Mouse (Mus musculus): ENCODE data around the gene Rdh19. TPM values are rescaled to one million over a fixed set of nuclear protein-coding genes. Genes with fewer than 3 reads are reported as not detected.
A peak's percentile ranks its signal among the peaks of the same experiment; 100 is the strongest.
"Not testable (repeated sequence)": the region's sequence is repeated elsewhere in the genome, so short reads cannot be mapped to it uniquely, and the experiment has no call there.

The Rdh19 gene
- total RNA-seq, 2 experiments from 2014 or later, result not detected

GRCm38 (mm10) chr10:127878262-127879057, 28.7 kb downstream of the Rdh19 start:
- DNase-seq, result no peak
- intact Hi-C loops (cut with DNase I), result no loop called here

- no peak for DNase-seq
- intact Hi-C loops (cut with DNase I), result no loop called here
These were observed 29.5 kb downstream of the Rdh19 start for GRCm38 (mm10) chr10:127879155-127879688.

GRCm38 (mm10) chr10:127881041-127881440, 31.3 kb downstream of the Rdh19 start:
- no peak for DNase-seq

GRCm38 (mm10) chr10:127886551-127886950, 36.8 kb downstream of the Rdh19 start:
- intact Hi-C loops (cut with DNase I), result no loop called here
- DNase-seq, result no peak

More at GRCm38 (mm10) chr10:127881041-127881440, 31.3 kb downstream of the Rdh19 start:
- intact Hi-C loops (cut with DNase I), result no loop called here

- intact Hi-C loops (cut with DNase I), result no loop called here
- DNase-seq, result no peak
These were observed 37.2 kb downstream of the Rdh19 start for GRCm38 (mm10) chr10:127886971-127887370.

- intact Hi-C loops (cut with DNase I), result no loop called here
- no peak for DNase-seq
These were observed 38.9 kb downstream of the Rdh19 start, which contains the start of gene Rdh7 for GRCm38 (mm10) chr10:127888605-127889004. Rdh7 (minus strand) TSS chr10:127888817.

- DNase-seq, result no peak
- intact Hi-C loops (cut with DNase I), result no loop called here
These were observed 41.8 kb downstream of the Rdh19 start for GRCm38 (mm10) chr10:127891481-127891880.

GRCm38 (mm10) chr10:127893163-127894022, 43.7 kb downstream of the Rdh19 start:
- intact Hi-C loops (cut with DNase I), result not testable (repeated sequence)

GRCm38 (mm10) chr10:127896705-127897104, 47.0 kb downstream of the Rdh19 start:
- intact Hi-C loops (cut with DNase I), result no loop called here
- DNase-seq, result no peak

More at GRCm38 (mm10) chr10:127893163-127894022, 43.7 kb downstream of the Rdh19 start:
- DNase-seq, result not testable (repeated sequence)

- intact Hi-C loops (cut with DNase I), result no loop called here
- DNase-seq, result no peak
These were observed 47.8 kb downstream of the Rdh19 start for GRCm38 (mm10) chr10:127897506-127897905.

- intact Hi-C loops (cut with DNase I), result no loop called here
- DNase-seq, result no peak
These were observed 48.5 kb downstream of the Rdh19 start, which contains the start of gene Sdr9c7 for GRCm38 (mm10) chr10:127898218-127898617. Sdr9c7 (plus strand) TSS chr10:127898518.

GRCm38 (mm10) chr10:127899783-127900182, 50.1 kb downstream of the Rdh19 start:
- no peak for DNase-seq
- intact Hi-C loops (cut with DNase I), result no loop called here

- DNase-seq, result no peak
- intact Hi-C loops (cut with DNase I), result no loop called here
These were observed 52.0 kb downstream of the Rdh19 start for GRCm38 (mm10) chr10:127901751-127902150.

- DNase-seq, result no peak
- intact Hi-C loops (cut with DNase I), result no loop called here
These were observed 53.4 kb downstream of the Rdh19 start for GRCm38 (mm10) chr10:127903116-127903515.

- DNase-seq, result peak in 1 of 2 experiments; percentile 12
- intact Hi-C loops (cut with DNase I), result no loop called here
These were observed 55.2 kb downstream of the Rdh19 start for GRCm38 (mm10) chr10:127904718-127905446.

GRCm38 (mm10) chr10:127906138-127906537, 56.4 kb downstream of the Rdh19 start:
- intact Hi-C loops (cut with DNase I), result no loop called here
- no peak for DNase-seq

GRCm38 (mm10) chr10:127907386-127907951, 57.7 kb downstream of the Rdh19 start:
- DNase-seq, result no peak
- intact Hi-C loops (cut with DNase I), result no loop called here
